Mouse (Mus musculus): ENCODE results near the gene Olfr1022. TPM values are rescaled to one million over a fixed set of nuclear protein-coding genes. Genes with fewer than 3 reads are reported as not detected.

Gene Olfr1022
- not detected in 2 replicates for total RNA-seq (2017)

DNA sequence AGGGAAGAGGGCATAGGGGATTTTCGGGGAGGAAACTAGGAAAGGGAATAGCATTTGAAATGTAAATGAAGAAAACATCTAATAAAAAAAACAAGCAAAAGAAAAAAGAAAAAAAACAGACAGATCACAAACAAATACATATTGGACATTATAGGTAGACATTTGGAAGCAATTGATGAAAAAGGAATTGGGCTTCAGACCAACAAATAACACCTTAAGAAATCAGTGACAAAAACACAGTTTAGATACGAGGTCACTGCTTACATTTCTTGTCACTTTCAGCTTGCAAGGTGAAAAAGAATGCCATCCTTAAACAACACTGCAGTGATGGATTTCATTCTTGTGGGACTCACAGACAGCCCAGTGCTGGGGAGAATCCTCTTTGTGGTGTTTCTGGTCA is at the start of gene Olfr1022:
Gene Olfr1022, plus strand, starts transcription at position 301 of the 400 bp plus-strand sequence.
- no peak for ATAC-seq (ENCODE audit: extremely low read depth, insufficient number of reproducible peaks, low FRiP score, poor library complexity, severe bottlenecking)

DNA sequence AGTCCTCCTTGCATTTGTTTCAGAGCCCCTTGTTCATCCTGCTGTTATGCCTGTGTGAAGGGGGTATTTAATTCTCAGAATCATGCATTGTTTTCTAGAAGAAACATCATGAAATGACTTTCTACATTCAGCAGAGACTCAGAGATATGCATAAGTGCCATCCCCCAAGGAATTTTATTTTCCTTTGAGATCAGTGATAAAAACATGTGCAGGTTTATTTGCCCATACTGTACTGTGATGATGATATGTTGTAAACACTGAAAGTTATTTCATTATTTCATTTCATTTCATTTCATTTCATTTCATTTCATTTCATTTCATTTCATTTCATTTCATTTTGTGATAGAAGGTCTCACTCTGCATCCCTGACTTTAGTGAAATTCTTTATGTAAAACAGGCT is 23.0 kb upstream of the Olfr1022 start, which contains the start of gene Olfr1019:
Gene Olfr1019, minus strand, starts transcription at position 101 of the 400 bp plus-strand sequence.
- no peak for ATAC-seq (ENCODE audit: extremely low read depth, insufficient number of reproducible peaks, low FRiP score, poor library complexity, severe bottlenecking)

DNA sequence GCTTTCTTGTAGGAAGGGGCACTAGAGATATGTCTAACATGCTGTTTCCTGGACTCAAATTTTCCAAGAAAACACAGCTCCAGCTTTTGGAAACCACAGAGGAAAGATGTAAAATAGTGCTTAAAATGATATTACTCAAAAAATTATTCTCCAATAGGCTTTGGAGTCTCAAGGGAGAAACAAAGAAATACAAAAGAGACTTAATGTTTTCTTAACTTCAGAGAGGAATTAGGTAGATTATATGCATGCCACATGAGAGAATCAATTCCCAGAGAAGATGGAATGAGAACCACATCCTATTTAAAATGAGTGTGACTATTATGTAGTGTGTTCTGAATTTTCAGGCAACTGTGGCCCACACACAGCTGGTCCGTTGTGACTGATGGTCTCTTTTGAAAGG is 21.7 kb upstream of the Olfr1022 start, which contains the start of gene Olfr1020:
Gene Olfr1020, plus strand, starts transcription at position 301 of the 400 bp plus-strand sequence.
- ATAC-seq (ENCODE audit: extremely low read depth, insufficient number of reproducible peaks, low FRiP score, poor library complexity, severe bottlenecking): no peak

DNA sequence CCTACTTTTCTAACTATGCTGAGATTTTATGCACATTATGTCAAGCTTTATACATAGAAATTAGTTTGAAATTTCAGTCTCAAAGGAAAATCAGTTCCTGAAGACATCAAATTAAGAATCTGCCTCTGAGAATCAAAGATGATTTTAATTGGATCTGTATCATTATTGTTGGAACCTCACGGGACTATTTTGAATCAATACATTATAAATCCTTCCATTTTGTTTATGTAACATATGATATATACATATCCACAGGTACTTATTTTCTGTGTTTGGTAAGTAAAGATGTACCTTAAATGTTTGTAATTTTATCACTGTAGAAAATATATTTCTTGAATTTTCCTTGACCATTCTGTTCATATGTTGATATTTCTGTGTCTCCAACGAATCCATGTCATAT is 16.9 kb downstream of the Olfr1022 start, which contains the start of gene Olfr1023:
Gene Olfr1023, plus strand, starts transcription at position 301 of the 400 bp plus-strand sequence.
- no peak for ATAC-seq (ENCODE audit: extremely low read depth, insufficient number of reproducible peaks, low FRiP score, poor library complexity, severe bottlenecking)

DNA sequence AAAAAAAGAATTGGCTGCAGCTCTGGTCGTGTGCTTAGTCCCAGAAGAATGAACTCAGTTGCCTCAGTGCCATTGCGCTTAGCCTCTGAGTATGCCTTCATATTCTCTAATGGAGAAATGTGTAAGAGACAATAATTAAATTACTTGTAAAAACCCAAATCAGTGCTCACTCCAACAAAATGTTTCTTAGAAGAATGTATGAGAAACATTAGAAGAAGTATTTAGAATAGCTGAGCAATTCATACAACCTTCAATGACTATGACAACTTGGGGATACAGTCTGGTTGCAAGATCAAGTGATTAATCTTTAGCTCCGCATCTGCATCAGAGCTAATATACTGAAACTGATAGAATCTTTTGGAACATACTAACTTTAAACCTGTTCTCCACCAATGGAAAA is 36.6 kb downstream of the Olfr1022 start, which contains the start of gene Olfr1024:
Gene Olfr1024, minus strand, starts transcription at position 101 of the 400 bp plus-strand sequence.
- no peak for ATAC-seq (ENCODE audit: extremely low read depth, insufficient number of reproducible peaks, low FRiP score, poor library complexity, severe bottlenecking)

DNA sequence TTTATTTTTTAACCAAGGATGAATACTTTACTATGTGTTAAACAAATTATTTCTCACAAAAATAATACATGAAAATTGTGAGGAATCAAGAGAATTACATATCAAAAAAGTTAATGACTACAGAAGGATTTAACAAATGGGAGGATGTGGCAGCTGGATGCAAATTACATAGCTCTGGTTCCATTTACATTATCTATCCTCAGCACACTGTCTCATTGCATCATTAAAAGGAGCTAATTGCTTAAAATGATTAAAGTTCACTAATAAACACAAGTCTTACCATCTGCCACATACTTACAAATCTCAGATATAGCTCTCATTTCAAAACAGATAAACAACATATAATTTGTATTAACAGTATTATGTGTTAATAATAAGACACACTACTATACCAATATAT is 44.8 kb downstream of the Olfr1022 start:
- no peak for ATAC-seq (ENCODE audit: extremely low read depth, insufficient number of reproducible peaks, low FRiP score, poor library complexity, severe bottlenecking)

- no peak for ATAC-seq (ENCODE audit: extremely low read depth, insufficient number of reproducible peaks, low FRiP score, poor library complexity, severe bottlenecking)
Measured at GRCm38 (mm10) chr2:85914893-85915292, 46.5 kb downstream of the Olfr1022 start, which contains the start of gene Olfr1025-ps1. Gene Olfr1025-ps1 (plus strand): TSS chr2:85915193.

Other genes with a start within 250 kb of the Olfr1022 start
- gene Olfr1002, start 217.9 kb upstream of the Olfr1022 start, total RNA-seq (2017): not detected in 2 replicates
- not detected in 2 replicates for gene Olfr154, start 204.1 kb upstream of the Olfr1022 start, total RNA-seq (2017)
- gene Olfr1006, start 189.8 kb upstream of the Olfr1022 start, total RNA-seq (2017): not detected in 2 replicates
- not detected in 2 replicates for gene Olfr1008, start 179.2 kb upstream of the Olfr1022 start, total RNA-seq (2017)
- gene Olfr1009, start 153.2 kb upstream of the Olfr1022 start, total RNA-seq (2017): not detected in 2 replicates
- not detected in 2 replicates for gene Olfr1012, start 105.8 kb upstream of the Olfr1022 start, total RNA-seq (2017)
- gene Olfr1013, start 101.5 kb upstream of the Olfr1022 start, total RNA-seq (2017): 0.12 TPM in 1 of 2 replicates, not detected in the other
- gene Olfr1014, start 95.9 kb upstream of the Olfr1022 start, total RNA-seq (2017): not detected in 2 replicates
- gene Olfr1015, start 86.6 kb upstream of the Olfr1022 start, total RNA-seq (2017): not detected in 2 replicates
- gene Olfr1016, start 66.0 kb upstream of the Olfr1022 start, total RNA-seq (2017): not detected in 2 replicates
- gene Olfr1018, start 50.1 kb upstream of the Olfr1022 start, total RNA-seq (2017): not detected in 2 replicates
- gene Olfr1019, start 23.1 kb upstream of the Olfr1022 start, total RNA-seq (2017): not detected in 2 replicates
- 0.23 TPM in 1 of 2 replicates, not detected in the other for gene Olfr1020, start 21.6 kb upstream of the Olfr1022 start, total RNA-seq (2017)
- gene Olfr1023, start 17.0 kb downstream of the Olfr1022 start, total RNA-seq (2017): not detected in 2 replicates
- gene Olfr1024, start 36.5 kb downstream of the Olfr1022 start, total RNA-seq (2017): not detected in 2 replicates
- not detected in 2 replicates for gene Olfr1025-ps1, start 46.6 kb downstream of the Olfr1022 start, total RNA-seq (2017)
- gene Olfr1026, start 53.0 kb downstream of the Olfr1022 start, total RNA-seq (2017): not detected in 2 replicates
- gene Olfr1028, start 81.8 kb downstream of the Olfr1022 start, total RNA-seq (2017): not detected in 2 replicates
- not detected in 2 replicates for gene Olfr1029, start 105.3 kb downstream of the Olfr1022 start, total RNA-seq (2017)
- not detected in 2 replicates for gene Olfr1030, start 110.7 kb downstream of the Olfr1022 start, total RNA-seq (2017)
- gene Olfr1031, start 121.7 kb downstream of the Olfr1022 start, total RNA-seq (2017): not detected in 2 replicates
- not detected in 2 replicates for gene Olfr1032, start 136.9 kb downstream of the Olfr1022 start, total RNA-seq (2017)
- not detected in 2 replicates for gene Olfr1033, start 152.0 kb downstream of the Olfr1022 start, total RNA-seq (2017)
- gene Olfr1034, start 177.3 kb downstream of the Olfr1022 start, total RNA-seq (2017): 0.12 TPM in 1 of 2 replicates, not detected in the other
- gene Olfr1036, start 205.4 kb downstream of the Olfr1022 start, total RNA-seq (2017): not detected in 2 replicates
- not detected in 2 replicates for gene Olfr1037, start 218.8 kb downstream of the Olfr1022 start, total RNA-seq (2017)

Measured in neutrophil, adult 5-6 weeks (primary cell).